Mouse (Mus musculus) neutrophil, adult 59 days (primary cell): ENCODE measurements around the gene Olfr1461. TPM values are rescaled to one million over a fixed set of nuclear protein-coding genes. Genes with fewer than 3 reads are reported as not detected.

Experiments
- total RNA-seq, 2 experiments: library from RNA; stranded (reverse); gene quantifications; 1 replicate in 1 of 2; 2 replicates in 1 of 2; pipeline ENCODE4 v1.2.4; 2023

Gene Olfr1461
- not detected for total RNA-seq

GRCm38 (mm10) chr19:13162700-13163099 is at the start of gene Olfr1461:
Olfr1461 (plus strand) TSS chr19:13163000.

GRCm38 (mm10) chr19:13149449-13149848 is 13.4 kb upstream of the Olfr1461 start, which contains the start of gene Olfr1459:
Olfr1459 (minus strand) TSS chr19:13149549.

GRCm38 (mm10) chr19:13185434-13185833 is 22.6 kb downstream of the Olfr1461 start, which contains the start of gene Olfr1462:
Olfr1462 (plus strand) TSS chr19:13185734.

Other genes with a start within 250 kb of the Olfr1461 start
- not detected for gene Olfr1448, start 238.6 kb upstream of the Olfr1461 start, total RNA-seq
- gene Olfr1449, start 232.2 kb upstream of the Olfr1461 start, total RNA-seq: not detected
- not detected for gene Olfr1450, start 212.7 kb upstream of the Olfr1461 start, total RNA-seq
- gene Olfr1451, start 168.0 kb upstream of the Olfr1461 start, total RNA-seq: not detected
- gene Olfr1453, start 134.7 kb upstream of the Olfr1461 start, total RNA-seq: not detected
- gene Olfr1454, start 102.4 kb upstream of the Olfr1461 start, total RNA-seq: not detected
- gene Olfr1457, start 65.1 kb upstream of the Olfr1461 start, total RNA-seq: not detected
- gene Olfr1458, start 56.2 kb upstream of the Olfr1461 start, total RNA-seq: not detected
- under 1 TPM; 0.13 to 0.16 TPM for gene Olfr1459, start 13.5 kb upstream of the Olfr1461 start, total RNA-seq
- gene Olfr1462, start 22.7 kb downstream of the Olfr1461 start, total RNA-seq: not detected
- gene Olfr1463, start 68.3 kb downstream of the Olfr1461 start, total RNA-seq: not detected
- not detected for gene Olfr1465, start 152.5 kb downstream of the Olfr1461 start, total RNA-seq
- gene Olfr1466, start 175.9 kb downstream of the Olfr1461 start, total RNA-seq: not detected
- gene Olfr1467, start 199.2 kb downstream of the Olfr1461 start, total RNA-seq: not detected
- gene Olfr1469, start 244.8 kb downstream of the Olfr1461 start, total RNA-seq: not detected